ENCODE assay signal across 10 mouse cellular contexts in the genomic region with DNA sequence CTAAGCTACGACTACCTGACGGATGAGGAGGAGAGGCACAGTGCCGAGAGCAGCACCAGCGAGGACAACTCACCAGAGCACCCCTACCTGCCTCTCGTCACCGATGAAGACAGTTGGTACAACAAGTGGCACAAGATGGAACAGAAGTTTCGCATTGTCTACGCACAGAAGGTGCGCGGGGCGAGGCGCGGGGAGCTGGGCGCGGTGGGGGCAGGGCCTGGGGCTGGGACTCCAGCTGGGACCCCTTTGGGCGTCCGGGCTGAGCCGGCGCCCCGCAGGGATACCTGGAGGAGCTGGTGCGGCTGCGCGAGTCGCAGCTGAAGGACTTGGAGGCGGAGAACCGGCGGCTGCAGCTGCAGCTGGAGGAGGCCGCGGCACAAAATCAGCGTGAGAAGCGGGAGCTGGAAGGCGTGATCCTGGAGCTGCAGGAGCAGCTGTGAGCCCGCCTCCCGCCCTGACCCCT. TPM values are rescaled to one million over a fixed set of nuclear protein-coding genes. Genes with fewer than 3 reads are reported as not detected.
A peak's percentile ranks its signal among the peaks of the same experiment; 100 is the strongest.
DNase-seq lines count a peak whose midpoint lies in the region; ATAC-seq and TF ChIP-seq lines count a peak whose summit lies in the region.
"Had no signal": no experiment of that assay in that cellular context is flagged by ENCODE, and none has a peak within 500 bp of the region (broad histone marks: within the 10 kb centered on the region; RNA-seq: fewer than 3 reads in every experiment).

No protein-coding gene starts in this region.

- no peaks in the 10 kb centered on the region for H3K79me2 ChIP-seq in myocyte (ENCODE audit: control insufficient read depth, insufficient read depth)

- H3K9ac ChIP-seq in forebrain, embryonic 11.5 days (ENCODE audit: low read length), result no peak overlapping the region
- no peak overlapping the region for H3K9ac ChIP-seq in hindbrain, embryonic 14.5 days

- DNase-seq in forebrain, embryonic 10.5 days (ENCODE audit: extremely low spot score, low spot score), result no peak
- no peak for DNase-seq in forebrain, embryonic 11.5 days (ENCODE audit: low spot score)
- DNase-seq in hindbrain, embryonic 14.5 days (ENCODE audit: low spot score), result no peak
- DNase-seq in adrenal gland, adult 2 months, result no peak

- under 1% methylated on average over 34 of the region's 34 CpGs for WGBS in forebrain, embryonic 10.5 days
- 4% methylated on average over 32 of the region's 34 CpGs for WGBS in forebrain, embryonic 11.5 days
- WGBS in hindbrain, embryonic 14.5 days, result 6% methylated on average over 34 of the region's 34 CpGs

- H3K4me1 ChIP-seq in forebrain, embryonic 10.5 days, result peaks cover 53% of the 10 kb centered on the region
- H3K4me1 ChIP-seq in forebrain, embryonic 11.5 days (replicated peaks; ENCODE audit: control insufficient read depth, insufficient read depth, low read length), result peaks cover 18% of the 10 kb centered on the region
- H3K4me1 ChIP-seq in megakaryocyte, embryonic 14.5 days, result peaks cover 23% of the 10 kb centered on the region
- H3K4me1 ChIP-seq in hindbrain, embryonic 14.5 days (replicated peaks; ENCODE audit: control insufficient read depth, insufficient read depth, low read length), result peaks cover 40% of the 10 kb centered on the region

- no peak overlapping the region for H3ac ChIP-seq in myocyte (ENCODE audit: control insufficient read depth, insufficient read length)

- ATAC-seq in forebrain, embryonic 11.5 days (replicated peaks; ENCODE audit: low FRiP score), result no peak
- no peak for ATAC-seq in megakaryocyte, adult 5-6 weeks (ENCODE audit: poor library complexity, severe bottlenecking)
- ATAC-seq in hindbrain, embryonic 14.5 days (ENCODE audit: low FRiP score), result no peak
- ATAC-seq in frontal cortex, adult (ENCODE audit: low TSS enrichment), result no peak

- peaks cover 80% of the 10 kb centered on the region for H3K27me3 ChIP-seq in forebrain, embryonic 10.5 days (ENCODE audit: poor library complexity, severe bottlenecking)
- peaks cover 19% of the 10 kb centered on the region for H3K27me3 ChIP-seq in forebrain, embryonic 11.5 days (ENCODE audit: control insufficient read depth, insufficient read depth, low read length)
- peaks cover 72% of the 10 kb centered on the region for H3K27me3 ChIP-seq in megakaryocyte, embryonic 14.5 days (replicated peaks)
- 0 out of 2 replicates have a peak, but pooled peaks cover 5% of the 10 kb centered on the region for H3K27me3 ChIP-seq in hindbrain, embryonic 14.5 days (ENCODE audit: control insufficient read depth, insufficient read depth, low read length)
- no peaks in the 10 kb centered on the region for H3K27me3 ChIP-seq in myocyte (ENCODE audit: control insufficient read depth, insufficient read depth, insufficient read length)

- peaks cover 39% of the 10 kb centered on the region for H3K36me3 ChIP-seq in forebrain, embryonic 10.5 days (replicated peaks)
- peaks cover 9% of the 10 kb centered on the region for H3K36me3 ChIP-seq in forebrain, embryonic 11.5 days (ENCODE audit: control insufficient read depth, insufficient read depth, low read length)
- peaks cover 26% of the 10 kb centered on the region for H3K36me3 ChIP-seq in megakaryocyte, embryonic 14.5 days (replicated peaks; ENCODE audit: low read length)
- H3K36me3 ChIP-seq in hindbrain, embryonic 14.5 days (replicated peaks; ENCODE audit: control insufficient read depth, insufficient read depth), result peaks cover 65% of the 10 kb centered on the region
- peaks cover 18% of the 10 kb centered on the region for H3K36me3 ChIP-seq in myocyte (ENCODE audit: control insufficient read depth, insufficient read depth)

- no peak for TF ChIP-seq POLR2A in myocyte (IDR thresholded peaks at IDR 0.05; ENCODE audit: insufficient read length, low read depth)

- no peak overlapping the region for H3K4me2 ChIP-seq in forebrain, embryonic 11.5 days (ENCODE audit: low read depth, low read length, severe bottlenecking)
- H3K4me2 ChIP-seq in hindbrain, embryonic 14.5 days (replicated peaks), result 0 out of 2 replicates have a peak overlapping the region, but pooled peaks have one; percentile 17
- H3K4me2 ChIP-seq in myocyte (ENCODE audit: low read depth), result no peak overlapping the region

- no peaks in the 10 kb centered on the region for H3K9me3 ChIP-seq in forebrain, embryonic 10.5 days
- no peaks in the 10 kb centered on the region for H3K9me3 ChIP-seq in forebrain, embryonic 11.5 days (ENCODE audit: control insufficient read depth, low read length)
- 0 out of 2 replicates have a peak, but pooled peaks cover 5% of the 10 kb centered on the region for H3K9me3 ChIP-seq in megakaryocyte, embryonic 14.5 days
- no peaks in the 10 kb centered on the region for H3K9me3 ChIP-seq in hindbrain, embryonic 14.5 days (ENCODE audit: control insufficient read depth, low read length)

- H3K4me3 ChIP-seq in forebrain, embryonic 10.5 days, result peak overlapping the region; percentile 39
- H3K4me3 ChIP-seq in forebrain, embryonic 11.5 days (ENCODE audit: low read depth, low read length), result no peak overlapping the region
- H3K4me3 ChIP-seq in megakaryocyte, embryonic 14.5 days (replicated peaks), result peak overlapping the region; percentile 9
- H3K4me3 ChIP-seq in hindbrain, embryonic 14.5 days (replicated peaks; ENCODE audit: low read length), result no peak overlapping the region
- no peak overlapping the region for H3K4me3 ChIP-seq in myocyte
- H3K4me3 ChIP-seq: left cerebral cortex, adult 2 months had no signal

- H3K27ac ChIP-seq in forebrain, embryonic 10.5 days, result no peak overlapping the region
- no peak overlapping the region for H3K27ac ChIP-seq in forebrain, embryonic 11.5 days (ENCODE audit: low read depth, low read length)
- no peak overlapping the region for H3K27ac ChIP-seq in hindbrain, embryonic 14.5 days
- H3K27ac ChIP-seq: left cerebral cortex, adult 2 months had no signal

TF ChIP-seq in myocyte, 11 proteins besides CTCF, POLR2A, EP300 and RAD21 (continues in another document):
- TF ChIP-seq POLR2AphosphoS2 (IDR thresholded peaks at IDR 0.05; ENCODE audit: insufficient read length, low read depth), result peak; percentile 69
- no peak for TF ChIP-seq MAX (IDR thresholded peaks at IDR 0.05; ENCODE audit: low read depth)

RNA-seq across cellular contexts. Expression of a gene that starts 6.4 kb away (rescaled TPM):
- polyA plus RNA-seq in forebrain, embryonic 10.5 days (2016; fragmentation: Nextera tagmentation; extraction: Ambion mirVana), result 10.5 and 13.5 TPM in 2 replicates
- 33.1 and 35.4 TPM in 2 replicates for polyA plus RNA-seq in forebrain, embryonic 11.5 days (2014; fragmentation: Nextera tagmentation; extraction: Ambion mirVana)
- 3.8 and 6.6 TPM in 2 replicates for polyA plus RNA-seq in megakaryocyte, embryonic 14.5 days (2012; ENCODE audit: insufficient read depth, low replicate concordance)
- not detected in 2 replicates for total RNA-seq in megakaryocyte, adult 5-6 weeks (2015)
- not detected in 2 replicates for total RNA-seq in megakaryocyte, adult 5-6 weeks (2017)
- 106 TPM in 2 replicates for polyA plus RNA-seq in hindbrain, embryonic 14.5 days (2014; fragmentation: Nextera tagmentation; extraction: Ambion mirVana)
- 10.3 TPM for polyA plus RNA-seq in myocyte (2012; fragmentation: generic; extraction: Trizol)
- total RNA-seq in adrenal gland, adult 2 months (2021), result 10 to 100 TPM; 36.8 to 51.7 TPM
- polyA plus RNA-seq in adrenal gland, adult 2 months (2012; rRNA removed), result 46.3 and 77.5 TPM in 2 replicates

RNA-seq across cellular contexts. Expression of a gene that starts 8.1 kb away (rescaled TPM):
- 255 and 262 TPM in 2 replicates for polyA plus RNA-seq in forebrain, embryonic 10.5 days (2016; fragmentation: Nextera tagmentation; extraction: Ambion mirVana)
- 196 and 214 TPM in 2 replicates for polyA plus RNA-seq in forebrain, embryonic 11.5 days (2014; fragmentation: Nextera tagmentation; extraction: Ambion mirVana)
- polyA plus RNA-seq in megakaryocyte, embryonic 14.5 days (2012; ENCODE audit: insufficient read depth, low replicate concordance), result 164 and 165 TPM in 2 replicates
- 41.5 and 47.5 TPM in 2 replicates for total RNA-seq in megakaryocyte, adult 5-6 weeks (2015)
- 20.5 and 22.8 TPM in 2 replicates for total RNA-seq in megakaryocyte, adult 5-6 weeks (2017)
- 154 and 157 TPM in 2 replicates for polyA plus RNA-seq in hindbrain, embryonic 14.5 days (2014; fragmentation: Nextera tagmentation; extraction: Ambion mirVana)
- 274 TPM for polyA plus RNA-seq in myocyte (2012; fragmentation: generic; extraction: Trizol)
- total RNA-seq in adrenal gland, adult 2 months (2021), result 100 to 1,000 TPM; 504 to 683 TPM
- polyA plus RNA-seq in adrenal gland, adult 2 months (2012; rRNA removed), result 1,025 and 1,107 TPM in 2 replicates

RNA-seq across cellular contexts. Expression of a gene that starts 30.5 kb away (rescaled TPM):
- 66.2 and 70.1 TPM in 2 replicates for polyA plus RNA-seq in forebrain, embryonic 10.5 days (2016; fragmentation: Nextera tagmentation; extraction: Ambion mirVana)
- 65.7 and 72.8 TPM in 2 replicates for polyA plus RNA-seq in forebrain, embryonic 11.5 days (2014; fragmentation: Nextera tagmentation; extraction: Ambion mirVana)
- 44.1 and 152 TPM in 2 replicates for polyA plus RNA-seq in megakaryocyte, embryonic 14.5 days (2012; ENCODE audit: insufficient read depth, low replicate concordance)
- 509 and 566 TPM in 2 replicates for total RNA-seq in megakaryocyte, adult 5-6 weeks (2015)
- 201 and 225 TPM in 2 replicates for total RNA-seq in megakaryocyte, adult 5-6 weeks (2017)
- polyA plus RNA-seq in hindbrain, embryonic 14.5 days (2014; fragmentation: Nextera tagmentation; extraction: Ambion mirVana), result 52.4 and 63.6 TPM in 2 replicates
- 174 TPM for polyA plus RNA-seq in myocyte (2012; fragmentation: generic; extraction: Trizol)
- total RNA-seq in adrenal gland, adult 2 months (2021), result 100 to 1,000 TPM; 165 to 211 TPM
- polyA plus RNA-seq in adrenal gland, adult 2 months (2012; rRNA removed), result 251 and 310 TPM in 2 replicates

RNA-seq across cellular contexts. Expression of a gene that starts 33.6 kb away (rescaled TPM):
- 37.4 and 52.1 TPM in 2 replicates for polyA plus RNA-seq in forebrain, embryonic 10.5 days (2016; fragmentation: Nextera tagmentation; extraction: Ambion mirVana)
- polyA plus RNA-seq in forebrain, embryonic 11.5 days (2014; fragmentation: Nextera tagmentation; extraction: Ambion mirVana), result 33.8 and 36.8 TPM in 2 replicates
- polyA plus RNA-seq in megakaryocyte, embryonic 14.5 days (2012; ENCODE audit: insufficient read depth, low replicate concordance), result 0.13 and 2.8 TPM in 2 replicates
- 3.3 and 8.2 TPM in 2 replicates for total RNA-seq in megakaryocyte, adult 5-6 weeks (2015)
- 3.3 and 7.2 TPM in 2 replicates for total RNA-seq in megakaryocyte, adult 5-6 weeks (2017)
- polyA plus RNA-seq in hindbrain, embryonic 14.5 days (2014; fragmentation: Nextera tagmentation; extraction: Ambion mirVana), result 1.6 and 3.3 TPM in 2 replicates
- not detected for polyA plus RNA-seq in myocyte (2012; fragmentation: generic; extraction: Trizol)
- total RNA-seq in adrenal gland, adult 2 months (2021), result under 1 TPM; 0.35 to 0.49 TPM
- 0.02 TPM in 1 of 2 replicates, not detected in the other for polyA plus RNA-seq in adrenal gland, adult 2 months (2012; rRNA removed)

RNA-seq across cellular contexts. Expression of a gene that starts 47.8 kb away (rescaled TPM):
- polyA plus RNA-seq in forebrain, embryonic 10.5 days (2016; fragmentation: Nextera tagmentation; extraction: Ambion mirVana), result 2.2 and 2.8 TPM in 2 replicates
- polyA plus RNA-seq in forebrain, embryonic 11.5 days (2014; fragmentation: Nextera tagmentation; extraction: Ambion mirVana), result 11.0 and 11.2 TPM in 2 replicates
- polyA plus RNA-seq in megakaryocyte, embryonic 14.5 days (2012; ENCODE audit: insufficient read depth, low replicate concordance), result 1.7 and 1.8 TPM in 2 replicates
- 0.09 TPM in 1 of 2 replicates, not detected in the other for total RNA-seq in megakaryocyte, adult 5-6 weeks (2015)
- total RNA-seq in megakaryocyte, adult 5-6 weeks (2017), result not detected in 2 replicates
- polyA plus RNA-seq in hindbrain, embryonic 14.5 days (2014; fragmentation: Nextera tagmentation; extraction: Ambion mirVana), result 30.9 and 40.4 TPM in 2 replicates
- 162 TPM for polyA plus RNA-seq in myocyte (2012; fragmentation: generic; extraction: Trizol)
- total RNA-seq in adrenal gland, adult 2 months (2021), result 1 to 10 TPM; 2.8 to 8.3 TPM
- polyA plus RNA-seq in adrenal gland, adult 2 months (2012; rRNA removed), result 18.1 and 22.9 TPM in 2 replicates
- total RNA-seq: CH12.LX had no signal

Comparison
In these comparisons a context has a peak if more than half of its experiments do, and no peak if none do; other contexts are left out.
1. H3K4me3 ChIP-seq: peak in forebrain, embryonic 10.5 days (single experiment) and megakaryocyte, embryonic 14.5 days (single experiment); none in forebrain, embryonic 11.5 days (single experiment), hindbrain, embryonic 14.5 days (single experiment) and myocyte (single experiment).